ENCODE assay signal across 8 mouse cellular contexts in the genomic region with DNA sequence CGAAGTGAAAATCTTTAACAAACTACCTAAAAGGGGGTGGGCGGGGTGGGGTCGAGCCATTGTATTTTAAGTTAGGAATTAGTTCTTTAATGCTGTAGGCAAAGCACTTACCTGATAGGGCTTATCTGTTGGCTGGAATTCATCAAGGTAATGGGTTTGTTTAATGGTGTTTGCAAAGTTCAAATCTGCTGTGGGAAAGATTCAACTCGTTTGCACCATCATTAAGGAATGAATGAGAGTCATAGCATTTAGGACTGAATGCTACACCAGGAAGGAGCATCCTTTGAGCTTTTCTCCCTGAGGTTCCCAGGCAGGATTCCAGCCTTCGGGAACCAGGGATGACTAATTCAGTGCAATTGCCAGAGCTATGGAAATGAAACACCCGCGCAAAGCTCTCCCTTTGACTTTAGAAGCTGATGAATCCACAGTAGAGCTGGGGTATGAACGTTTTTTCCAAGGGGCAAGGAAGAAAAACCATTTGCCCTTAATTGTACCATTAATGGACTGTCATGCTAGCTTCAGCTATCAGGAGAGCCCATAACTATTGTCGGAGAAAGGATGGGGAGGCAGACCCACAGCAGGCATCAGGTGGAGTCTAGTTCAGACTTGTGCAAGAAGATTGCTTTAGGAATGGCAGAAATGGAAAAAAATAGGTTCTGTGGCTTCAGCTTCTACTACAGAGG. TPM values are rescaled to one million over a fixed set of nuclear protein-coding genes. Genes with fewer than 3 reads are reported as not detected.
A peak's percentile ranks its signal among the peaks of the same experiment; 100 is the strongest.
DNase-seq lines count a peak whose midpoint lies in the region; ATAC-seq and TF ChIP-seq lines count a peak whose summit lies in the region.

No protein-coding gene starts in this region.

- H3K9me3 ChIP-seq in heart, embryonic 16.5 days (replicated peaks; ENCODE audit: control insufficient read depth, low read length) = no peaks in the 10 kb centered on the region
- 0 out of 2 replicates have a peak, but pooled peaks cover 1% of the 10 kb centered on the region for H3K9me3 ChIP-seq in limb, embryonic 12.5 days
- no peaks in the 10 kb centered on the region for H3K9me3 ChIP-seq in stomach, embryonic 14.5 days (ENCODE audit: control insufficient read depth, low read depth, low read length)

- intact Hi-C loops in heart, postnatal 25 days (cut with DNase I) = no loop called here

- H3K4me2 ChIP-seq in heart, embryonic 16.5 days (ENCODE audit: low read depth, low read length) = peak overlapping the region; percentile 86
- peak overlapping the region; percentile 66 for H3K4me2 ChIP-seq in limb, embryonic 12.5 days
- peak overlapping the region; percentile 72 for H3K4me2 ChIP-seq in stomach, embryonic 14.5 days (replicated peaks; ENCODE audit: low read depth, low read length)

- peak; percentile 14 to 24 for DNase-seq in heart, adult 18-20 months
- no peak for DNase-seq in heart, postnatal 25 days (ENCODE audit: low spot score)
- no peak for DNase-seq in adrenal gland, postnatal 14 days
- no peak for DNase-seq in ovary, adult 18-20 months (ENCODE audit: low spot score)

- H3K36me3 ChIP-seq in heart, embryonic 16.5 days (ENCODE audit: control insufficient read depth, insufficient read depth) = no peaks in the 10 kb centered on the region
- H3K36me3 ChIP-seq in limb, embryonic 12.5 days = no peaks in the 10 kb centered on the region
- H3K36me3 ChIP-seq in stomach, embryonic 14.5 days (ENCODE audit: control insufficient read depth, insufficient read depth, low read length) = no peaks in the 10 kb centered on the region

- no peak overlapping the region for H3K27ac ChIP-seq in bone marrow macrophage, adult 2 months (ENCODE audit: insufficient read depth, low read depth, low read length)
- no peak overlapping the region for H3K27ac ChIP-seq in heart, embryonic 16.5 days (ENCODE audit: low read length)
- H3K27ac ChIP-seq in limb, embryonic 12.5 days = peak overlapping the region; percentile 83
- no peak overlapping the region; the same call in 1 of the 2 replicates for H3K27ac ChIP-seq in stomach, embryonic 14.5 days (ENCODE audit: low read length)

- H3K4me1 ChIP-seq in bone marrow macrophage, adult 2 months (ENCODE audit: control insufficient read depth, insufficient read depth, low read length) = no peaks in the 10 kb centered on the region
- H3K4me1 ChIP-seq in heart, embryonic 16.5 days (ENCODE audit: control insufficient read depth, insufficient read depth, low read length) = peaks cover 8% of the 10 kb centered on the region
- peaks cover 45% of the 10 kb centered on the region for H3K4me1 ChIP-seq in limb, embryonic 12.5 days (replicated peaks)
- H3K4me1 ChIP-seq in stomach, embryonic 14.5 days (ENCODE audit: control insufficient read depth, insufficient read depth, low read length) = peaks cover 7% of the 10 kb centered on the region

- no peak for ATAC-seq in heart, embryonic 16.5 days (replicated peaks; ENCODE audit: extremely low read depth, insufficient read depth, low FRiP score)
- ATAC-seq in limb, embryonic 12.5 days (ENCODE audit: insufficient number of reproducible peaks, insufficient read depth, low FRiP score, low TSS enrichment, low read depth) = no peak
- ATAC-seq in stomach, embryonic 14.5 days (ENCODE audit: insufficient number of reproducible peaks, insufficient read depth, low FRiP score, low read depth) = peak; percentile 24; the same call in 1 of the 2 replicates

- WGBS in heart, embryonic 16.5 days = 13% methylated on average over 9 of the region's 9 CpGs
- 9% methylated on average over 9 of the region's 9 CpGs for WGBS in limb, embryonic 12.5 days
- WGBS in stomach, embryonic 14.5 days = 16% methylated on average over 9 of the region's 9 CpGs

- TF ChIP-seq CTCF in bone marrow macrophage, adult 2 months (IDR thresholded peaks at IDR 0.05; ENCODE audit: low read depth, low read length) = no peak

- TF ChIP-seq POLR2A in bone marrow macrophage, adult 2 months (IDR thresholded peaks at IDR 0.05; ENCODE audit: borderline replicate concordance, low read depth, low read length) = no peak

- peaks cover 20% of the 10 kb centered on the region for H3K27me3 ChIP-seq in heart, embryonic 16.5 days (ENCODE audit: control insufficient read depth, insufficient read depth, low read length)
- H3K27me3 ChIP-seq in limb, embryonic 12.5 days = no peaks in the 10 kb centered on the region
- 0 out of 2 replicates have a peak, but pooled peaks cover 6% of the 10 kb centered on the region for H3K27me3 ChIP-seq in stomach, embryonic 14.5 days (ENCODE audit: control insufficient read depth, insufficient read depth, low read length)

- peak overlapping the region; percentile 41 for H3K4me3 ChIP-seq in bone marrow macrophage, adult 2 months (ENCODE audit: insufficient read depth, low read length)
- peak overlapping the region; percentile 52 for H3K4me3 ChIP-seq in heart, embryonic 16.5 days (ENCODE audit: low read length)
- peak overlapping the region; percentile 31; the same call in 1 of the 2 replicates for H3K4me3 ChIP-seq in limb, embryonic 12.5 days (replicated peaks)
- peak overlapping the region; percentile 31 for H3K4me3 ChIP-seq in stomach, embryonic 14.5 days (ENCODE audit: low read depth, low read length)

- H3K9ac ChIP-seq in heart, embryonic 16.5 days (ENCODE audit: low read length) = no peak overlapping the region; the same call in 1 of the 2 replicates
- H3K9ac ChIP-seq in limb, embryonic 12.5 days (replicated peaks) = peak overlapping the region; percentile 42; the same call in 1 of the 2 replicates
- H3K9ac ChIP-seq in stomach, embryonic 14.5 days (replicated peaks; ENCODE audit: low read depth, low read length) = no peak overlapping the region

RNA-seq across cellular contexts. Expression of a gene that starts 57.3 kb away (rescaled TPM):
- total RNA-seq in heart, adult 18-20 months (2021) = 1 to 10 TPM; 2.9 to 3.5 TPM
- total RNA-seq in heart, postnatal 25 days (2021) = 1 to 10 TPM; 3.9 to 4.5 TPM
- not detected in 2 replicates for polyA plus RNA-seq in bone marrow macrophage, adult 2 months (2012; ENCODE audit: insufficient read depth, insufficient read length, missing spikeins)
- 3.7 and 8.3 TPM in 2 replicates for polyA plus RNA-seq in heart, embryonic 16.5 days (2015; fragmentation: Nextera tagmentation; extraction: Ambion mirVana)
- 30.0 and 35.3 TPM in 2 replicates for polyA plus RNA-seq in limb, embryonic 12.5 days (2016; fragmentation: Nextera tagmentation; extraction: Ambion mirVana)
- 89.1 and 95.8 TPM in 2 replicates for polyA plus RNA-seq in stomach, embryonic 14.5 days (2014; fragmentation: Nextera tagmentation; extraction: Ambion mirVana)
- 23.7 and 28.6 TPM in 2 replicates for total RNA-seq in adrenal gland, postnatal 14 days (2021)

Comparison
In these comparisons a context has a peak if more than half of its experiments do, and no peak if none do; other contexts are left out.
1. DNase-seq: peak in heart, adult 18-20 months (2 of 2); none in heart, postnatal 25 days (single experiment), adrenal gland, postnatal 14 days (single experiment) and ovary, adult 18-20 months (single experiment).
2. Peak in every context shown above with its lines, with median percentiles within 50 percentile points of each other: H3K4me3 ChIP-seq and H3K4me2 ChIP-seq.